Mouse (Mus musculus) midbrain, embryonic 16.5 days (tissue): ENCODE measurements around the gene Mnd1. TPM values are rescaled to one million over a fixed set of nuclear protein-coding genes. Genes with fewer than 3 reads are reported as not detected.

ENCODE experiments used
- ATAC-seq: fragments of 200-750 bp; cut with Nextera tagmentation; 2 replicates; pipeline ENCODE4 v1.8.0; 2017; ENCODE audit warnings: moderate TSS enrichment
- H3K27ac ChIP-seq: fragments of 300-500 bp; sonication (generic); 2 replicates; pipeline ENCODE4 v1.5.1; 2014; ENCODE audit warnings: mild to moderate bottlenecking, low read length, mixed read lengths
- H3K27me3 ChIP-seq: fragments of 300-500 bp; sonication (generic); 2 replicates; pipeline ENCODE4 v1.6.1; 2014; ENCODE audit warnings: low read depth, low read length, mixed read lengths; ENCODE audit not compliant: control insufficient read depth, insufficient read depth
- H3K36me3 ChIP-seq: fragments of 300-500 bp; sonication (generic); 2 replicates; pipeline ENCODE4 v1.6.1; 2014; ENCODE audit warnings: mild to moderate bottlenecking, low read length, moderate library complexity, mixed read lengths; ENCODE audit not compliant: control insufficient read depth, insufficient read depth
- H3K4me1 ChIP-seq: fragments of 300-500 bp; sonication (generic); 2 replicates; pipeline ENCODE4 v1.6.1; 2014; ENCODE audit warnings: mild to moderate bottlenecking, low read length, mixed read lengths; ENCODE audit not compliant: control insufficient read depth, insufficient read depth
- H3K4me2 ChIP-seq: fragments of 300-500 bp; sonication (generic); 2 replicates; pipeline ENCODE4 v1.6.1; 2014; ENCODE audit warnings: mild to moderate bottlenecking, low read length, mixed read lengths
- H3K4me3 ChIP-seq: fragments of 300-500 bp; sonication (generic); 2 replicates; pipeline ENCODE4 v1.5.1; 2014; ENCODE audit warnings: low read depth, mild to moderate bottlenecking, low read length, moderate library complexity, mixed read lengths
- H3K9ac ChIP-seq: fragments of 300-500 bp; sonication (generic); 2 replicates; pipeline ENCODE4 v1.6.1; 2014; ENCODE audit warnings: low read depth, low read length, mixed read lengths
- H3K9me3 ChIP-seq: fragments of 300-500 bp; sonication (generic); replicated peaks from 2 replicates; pipeline ENCODE4 v1.6.1; 2014; ENCODE audit warnings: mild to moderate bottlenecking, low read length, mixed read lengths; ENCODE audit not compliant: control insufficient read depth, poor library complexity, severe bottlenecking
- WGBS: fragments of 180-500 bp; shearing (Covaris S2); extraction: QIAGEN DNeasy Blood & Tissue Kit; methylation state at CpG from one replicate; pipeline ENCODE4 v1.1.7; 2014; 5-methylcytosine and 5-hydroxymethylcytosine counted together
- polyA plus RNA-seq: library from polyadenylated mRNA; unstranded; fragments of >200 nt; fragmentation: Nextera tagmentation; extraction: Ambion mirVana; gene quantifications from 2 replicates; pipeline ENCODE4 v1.2.1, GENCODE M21; 2015

Mnd1 gene
- polyA plus RNA-seq, 1 experiment from 2014 or later, result 1.4 TPM

DNA sequence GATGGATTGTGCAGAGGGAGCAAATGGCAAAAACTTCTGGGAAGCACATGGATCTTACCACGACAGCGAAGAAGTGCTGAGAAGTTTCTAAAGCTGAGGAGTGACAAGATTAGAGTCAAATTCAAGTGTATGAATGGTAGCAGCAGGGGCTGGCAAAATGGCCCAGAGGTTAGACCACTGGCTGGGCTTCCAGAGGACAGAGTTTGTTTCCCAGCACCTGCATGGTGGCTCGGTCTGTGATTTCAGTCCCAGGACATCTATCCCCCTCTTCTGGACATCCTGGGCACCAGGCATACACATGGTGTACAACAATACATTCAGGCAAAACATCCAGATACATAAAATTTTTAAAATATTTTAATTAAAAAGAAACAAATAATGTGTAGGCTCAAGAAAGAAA lies 5.8 kb downstream of the Mnd1 start:
- Histone ChIP-seq H3K4me1 (no peaks in the 10 kb centered on the region), H3K27me3 (no peaks in the 10 kb centered on the region), H3K9ac (no peak overlapping the region), H3K27ac (no peak overlapping the region), H3K4me2 (no peak overlapping the region), H3K9me3 (no peaks in the 10 kb centered on the region), H3K36me3 (no peaks in the 10 kb centered on the region), H3K4me3 (no peak overlapping the region)
- WGBS, result 94% methylated on average over 3 of the region's 3 CpGs
- no peak for ATAC-seq

DNA sequence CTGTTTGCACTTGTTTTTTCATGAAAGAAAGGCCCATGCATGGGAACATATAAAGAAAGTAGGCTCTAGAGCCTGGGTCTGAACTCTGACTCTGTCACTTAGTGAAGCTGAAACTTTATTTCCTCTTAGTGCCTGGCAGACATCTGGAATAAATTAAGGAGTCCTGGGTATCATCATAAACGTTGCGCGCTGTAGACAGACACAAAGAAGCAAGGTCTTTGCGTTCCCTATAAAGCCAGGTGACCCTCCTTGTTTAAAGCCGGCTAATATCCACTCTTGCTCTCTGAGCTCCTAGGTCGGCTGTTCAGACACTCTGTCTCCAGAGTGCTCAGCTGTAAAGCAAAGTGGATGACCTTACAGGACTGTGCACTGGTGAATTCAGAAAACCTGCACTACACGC lies 14.6 kb downstream of the Mnd1 start:
- no peaks in the 10 kb centered on the region for H3K27me3 ChIP-seq
- no peaks in the 10 kb centered on the region for H3K9me3 ChIP-seq
- no peaks in the 10 kb centered on the region for H3K4me1 ChIP-seq
- no peak overlapping the region for H3K27ac ChIP-seq
- H3K36me3 ChIP-seq, result no peaks in the 10 kb centered on the region
- H3K4me3 ChIP-seq, result no peak overlapping the region
- H3K9ac ChIP-seq, result no peak overlapping the region
- WGBS, result 91% methylated on average over 7 of the region's 7 CpGs
- no peak for ATAC-seq
- no peak overlapping the region for H3K4me2 ChIP-seq

DNA sequence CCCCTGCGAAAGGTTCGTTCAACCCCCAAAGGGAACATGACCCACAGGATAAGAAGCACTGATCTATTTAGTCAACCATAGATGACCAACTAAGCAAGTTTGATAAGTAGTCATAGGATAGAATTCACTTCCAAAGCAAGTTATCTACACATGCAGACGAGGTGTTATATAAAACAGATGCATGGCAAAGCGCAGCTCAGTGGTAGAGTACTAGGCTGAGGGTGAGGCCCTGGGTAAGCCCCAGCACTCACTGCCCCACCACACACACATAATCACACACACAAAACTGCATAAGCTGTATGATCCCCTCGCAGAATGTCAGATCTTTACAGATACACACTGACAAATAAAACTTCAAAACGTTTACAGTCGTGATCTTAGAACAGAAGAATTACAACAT lies 19.1 kb downstream of the Mnd1 start:
- H3K4me3 ChIP-seq, result no peak overlapping the region
- H3K27ac ChIP-seq, result no peak overlapping the region
- 90% methylated on average over 7 of the region's 7 CpGs for WGBS

DNA sequence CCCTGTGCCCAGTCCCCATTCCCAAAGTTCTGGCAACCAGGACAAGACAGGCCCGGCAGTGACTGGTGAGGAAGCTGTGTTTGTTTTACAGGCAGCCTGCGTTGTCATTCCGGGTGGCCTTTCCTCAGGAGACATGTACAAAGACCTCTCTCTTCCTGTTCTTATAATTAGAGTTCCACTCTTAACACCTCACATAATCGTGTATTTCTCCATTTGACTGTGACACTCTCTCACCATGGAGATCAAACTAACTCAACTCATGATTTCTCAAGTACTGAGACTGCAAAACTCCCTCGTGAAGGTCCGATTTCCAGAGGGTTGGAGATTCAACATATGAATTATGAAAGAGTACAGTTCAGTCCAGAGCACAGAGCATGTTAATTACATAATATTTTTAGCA lies 19.7 kb downstream of the Mnd1 start:
- no peak for ATAC-seq
- Histone ChIP-seq H3K27ac (no peak overlapping the region), H3K9me3 (no peaks in the 10 kb centered on the region)

More for the DNA sequence above, 19.1 kb downstream of the Mnd1 start:
- Histone ChIP-seq H3K36me3 (no peaks in the 10 kb centered on the region), H3K9me3 (no peaks in the 10 kb centered on the region), H3K4me2 (no peak overlapping the region), H3K9ac (no peak overlapping the region), H3K27me3 (no peaks in the 10 kb centered on the region), H3K4me1 (no peaks in the 10 kb centered on the region)
- ATAC-seq, result no peak

DNA sequence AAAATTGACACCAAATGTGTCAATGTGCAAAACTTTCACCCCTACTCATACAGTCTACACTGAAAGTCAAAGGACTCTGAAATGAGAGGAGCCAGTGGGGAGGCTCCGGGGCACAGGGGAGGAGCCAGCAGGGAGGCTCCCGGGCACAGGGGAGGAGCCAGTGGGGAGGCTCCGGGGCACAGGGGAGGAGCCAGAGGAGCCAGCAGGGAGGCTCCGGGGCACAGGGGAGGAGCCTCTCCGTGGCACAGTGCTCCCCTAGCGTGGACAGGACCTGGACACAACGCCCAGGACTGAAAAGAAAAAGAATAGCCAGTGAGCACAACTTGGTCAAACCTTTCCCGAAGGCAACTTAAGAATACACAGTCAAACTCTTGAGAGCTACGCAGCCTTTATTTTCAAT lies 20.2 kb downstream of the Mnd1 start:
- no peaks in the 10 kb centered on the region for H3K9me3 ChIP-seq
- 30% methylated on average over 9 of the region's 9 CpGs for WGBS

More for the DNA sequence above, 19.7 kb downstream of the Mnd1 start:
- H3K4me3 ChIP-seq, result no peak overlapping the region
- no peaks in the 10 kb centered on the region for H3K36me3 ChIP-seq
- H3K9ac ChIP-seq, result no peak overlapping the region
- WGBS, result 71% methylated on average over 6 of the region's 6 CpGs
- no peak overlapping the region for H3K4me2 ChIP-seq
- H3K27me3 ChIP-seq, result no peaks in the 10 kb centered on the region
- H3K4me1 ChIP-seq, result no peaks in the 10 kb centered on the region

DNA sequence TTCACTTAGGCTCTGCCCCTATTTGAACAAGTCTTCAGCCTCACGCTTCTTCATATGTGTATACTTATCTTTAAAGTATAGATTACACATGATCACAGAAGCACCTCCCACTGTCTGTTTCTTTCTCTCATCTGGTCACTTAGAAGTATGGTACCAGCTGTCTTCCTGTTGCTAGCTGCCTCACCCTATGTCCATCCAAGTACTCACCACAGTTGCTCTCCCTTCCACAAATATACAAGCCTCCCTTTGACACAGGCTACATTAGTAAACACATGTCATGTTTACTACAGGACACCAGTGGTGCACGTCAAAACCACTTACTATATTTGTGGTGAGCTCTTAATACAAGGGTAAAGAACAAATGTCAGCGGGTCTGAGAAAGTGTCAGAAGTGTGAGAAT lies 24.2 kb downstream of the Mnd1 start:
- ATAC-seq, result no peak
- Histone ChIP-seq H3K27ac (no peak overlapping the region), H3K4me2 (no peak overlapping the region), H3K4me1 (no peaks in the 10 kb centered on the region), H3K27me3 (no peaks in the 10 kb centered on the region), H3K9me3 (no peaks in the 10 kb centered on the region), H3K4me3 (no peak overlapping the region), H3K9ac (no peak overlapping the region), H3K36me3 (no peaks in the 10 kb centered on the region)
- 93% methylated on average over 3 of the region's 3 CpGs for WGBS

More for the DNA sequence above, 20.2 kb downstream of the Mnd1 start:
- no peak overlapping the region for H3K27ac ChIP-seq
- H3K27me3 ChIP-seq, result no peaks in the 10 kb centered on the region
- H3K4me2 ChIP-seq, result no peak overlapping the region
- ATAC-seq, result no peak
- no peaks in the 10 kb centered on the region for H3K4me1 ChIP-seq
- no peak overlapping the region for H3K9ac ChIP-seq
- H3K4me3 ChIP-seq, result no peak overlapping the region
- H3K36me3 ChIP-seq, result no peaks in the 10 kb centered on the region

DNA sequence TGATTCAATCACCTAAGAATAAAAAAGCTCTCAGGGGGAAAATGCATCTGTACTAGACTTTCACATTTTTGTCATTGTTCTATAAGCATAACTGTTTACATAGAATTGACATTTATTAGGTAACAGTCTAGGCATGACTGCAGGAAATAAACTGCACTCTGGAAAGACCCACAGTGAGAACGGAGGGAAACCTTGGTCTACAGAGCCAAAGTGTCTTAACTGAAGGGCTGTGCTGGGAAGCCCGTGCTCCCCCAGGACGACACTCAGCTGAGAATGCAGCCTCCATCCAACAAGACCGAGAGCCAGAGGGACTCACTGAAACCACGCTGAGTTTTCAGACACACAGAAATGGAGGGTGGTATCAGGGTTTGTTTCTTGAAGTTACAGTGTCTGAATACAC lies 24.8 kb downstream of the Mnd1 start:
- H3K27me3 ChIP-seq, result no peaks in the 10 kb centered on the region
- WGBS, result 77% methylated on average over 5 of the region's 5 CpGs

DNA sequence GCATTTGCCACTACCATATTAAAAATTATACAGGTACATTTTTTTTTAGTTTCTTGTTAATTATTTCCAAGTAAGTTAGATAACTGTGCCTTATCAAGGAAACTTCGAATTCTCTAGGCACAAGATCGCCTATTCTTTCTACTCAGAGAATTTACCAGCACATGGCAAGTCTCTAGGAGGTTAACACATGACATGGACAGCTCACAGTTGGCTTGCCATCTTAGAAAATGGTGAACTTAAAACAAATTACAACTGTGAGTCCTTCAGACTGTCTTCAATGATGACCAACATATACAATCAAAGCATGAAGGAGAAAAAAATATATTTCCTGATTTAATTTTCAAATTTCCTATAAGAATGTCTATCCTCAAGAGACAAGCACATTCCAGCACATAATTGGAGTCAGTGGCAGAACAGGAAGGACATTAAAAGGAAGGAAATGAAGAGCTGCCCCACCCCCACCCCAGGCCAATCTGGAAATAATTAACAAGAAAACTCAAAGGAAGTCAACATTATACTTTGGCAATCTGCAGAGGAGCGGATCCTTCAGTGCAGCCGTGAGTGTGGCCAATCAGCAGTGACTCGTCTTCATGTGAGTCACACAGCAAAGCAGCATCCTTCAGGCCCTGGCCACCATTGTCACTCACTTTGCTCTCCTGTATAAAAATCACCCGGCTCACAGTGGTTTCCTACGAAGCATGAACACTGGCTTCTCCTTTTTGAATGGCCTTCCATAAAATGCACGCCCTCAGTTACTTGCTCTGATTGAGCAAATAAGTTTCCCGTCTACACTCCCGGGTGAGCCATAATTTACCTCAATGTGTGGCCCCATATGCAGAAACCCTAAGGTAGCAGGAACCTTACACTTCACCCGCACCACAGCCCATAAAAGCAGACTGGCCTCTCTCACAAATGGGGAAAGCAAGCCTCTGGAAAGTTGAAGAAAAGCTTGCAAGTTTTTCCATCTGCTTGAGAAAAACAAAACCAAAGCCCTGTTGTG lies 26.4 kb downstream of the Mnd1 start:
- 79% methylated on average over 11 of the region's 11 CpGs for WGBS
- no peak overlapping the region for H3K27ac ChIP-seq
- H3K36me3 ChIP-seq, result no peaks in the 10 kb centered on the region
- H3K9ac ChIP-seq, result no peak overlapping the region
- ATAC-seq, result no peak
- no peaks in the 10 kb centered on the region for H3K27me3 ChIP-seq
- no peaks in the 10 kb centered on the region for H3K4me1 ChIP-seq
- no peak overlapping the region for H3K4me2 ChIP-seq
- no peak overlapping the region for H3K4me3 ChIP-seq
- no peaks in the 10 kb centered on the region for H3K9me3 ChIP-seq

More for the DNA sequence above, 24.8 kb downstream of the Mnd1 start:
- no peak overlapping the region for H3K27ac ChIP-seq
- no peak overlapping the region for H3K9ac ChIP-seq
- H3K4me3 ChIP-seq, result no peak overlapping the region
- H3K9me3 ChIP-seq, result no peaks in the 10 kb centered on the region
- ATAC-seq, result no peak
- H3K4me1 ChIP-seq, result no peaks in the 10 kb centered on the region
- H3K36me3 ChIP-seq, result no peaks in the 10 kb centered on the region
- no peak overlapping the region for H3K4me2 ChIP-seq

DNA sequence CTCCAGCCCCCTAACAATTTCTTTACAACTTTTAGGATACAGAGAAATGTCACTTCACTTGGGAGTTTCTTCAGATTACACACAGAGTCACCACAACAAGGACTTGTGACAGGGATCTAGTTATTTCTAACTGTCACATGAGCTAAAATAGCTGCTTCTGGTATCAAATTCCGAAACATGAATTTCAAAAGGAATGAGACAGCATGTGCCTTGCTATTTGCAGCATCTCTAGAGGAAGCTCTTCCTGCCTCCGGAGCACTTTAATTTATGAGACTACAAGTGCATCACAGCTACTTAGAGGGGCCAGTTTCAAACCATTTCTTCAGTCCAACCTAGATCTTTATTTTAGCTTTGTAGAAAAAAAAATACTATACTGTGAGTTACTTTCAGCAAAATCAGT lies 28.2 kb downstream of the Mnd1 start:
- Histone ChIP-seq H3K4me2 (no peak overlapping the region), H3K36me3 (no peaks in the 10 kb centered on the region), H3K9me3 (no peaks in the 10 kb centered on the region), H3K4me1 (no peaks in the 10 kb centered on the region), H3K27ac (no peak overlapping the region), H3K4me3 (no peak overlapping the region), H3K27me3 (no peaks in the 10 kb centered on the region), H3K9ac (no peak overlapping the region)
- no peak for ATAC-seq
- 84% methylated on average over 2 of the region's 2 CpGs for WGBS
